Mouse (Mus musculus): ENCODE data around the gene Usp19. TPM values are rescaled to one million over a fixed set of nuclear protein-coding genes. Genes with fewer than 3 reads are reported as not detected.

Gene Usp19
- 286 to 324 TPM (median 289 TPM) in 4 replicates for total RNA-seq (2023; ENCODE audit: inconsistent age)

GRCm38 (mm10) chr9:108490559-108491285 is at the start of gene Usp19:
Gene Usp19, plus strand, starts transcription at chr9:108490602.

DNA sequence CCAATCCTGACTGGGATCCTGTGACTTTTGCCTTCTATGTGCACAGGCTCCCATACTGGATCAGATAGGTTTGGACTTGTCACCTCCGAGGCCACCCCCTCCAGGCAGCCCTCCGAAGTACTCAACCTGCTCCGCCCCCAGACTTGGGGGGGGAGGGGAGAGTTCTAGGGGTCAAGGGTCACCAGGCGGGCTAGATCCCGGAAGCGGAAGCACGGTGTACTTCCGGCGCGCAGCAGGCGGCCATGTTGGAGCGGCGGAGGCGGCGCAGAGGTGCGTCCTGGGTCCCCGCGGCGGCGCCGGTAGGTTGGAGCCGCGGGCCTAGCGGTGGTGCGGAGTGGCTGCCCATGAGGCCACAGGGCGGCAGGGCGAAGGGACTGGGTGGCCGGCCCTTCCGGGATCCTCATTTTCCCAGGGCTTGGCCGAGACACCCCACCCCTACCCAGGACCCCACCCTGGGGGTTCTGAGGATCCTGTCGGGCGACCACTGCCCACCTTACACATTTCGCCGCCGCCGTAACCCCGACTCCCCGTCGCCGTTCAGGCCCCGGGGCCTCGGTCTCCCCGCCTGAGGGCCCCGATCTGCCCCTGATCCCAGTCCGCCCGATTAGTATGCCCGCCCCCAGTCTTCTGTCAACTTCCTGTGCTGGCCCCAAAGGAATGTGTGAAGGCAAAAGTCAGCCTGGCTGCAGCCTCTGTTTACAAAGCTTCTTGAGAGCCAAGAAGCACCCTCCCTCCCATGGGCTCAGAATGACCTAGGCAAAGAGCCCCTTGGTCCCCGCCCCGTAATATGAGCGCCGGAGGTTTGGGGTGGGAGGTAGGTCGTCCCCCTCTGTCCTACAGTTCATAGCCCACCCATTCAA is 29.9 kb upstream of the Usp19 start, which contains the start of gene Ccdc71:
Gene Ccdc71 (plus strand): TSS at position 209 of the 860 bp plus-strand sequence.

DNA sequence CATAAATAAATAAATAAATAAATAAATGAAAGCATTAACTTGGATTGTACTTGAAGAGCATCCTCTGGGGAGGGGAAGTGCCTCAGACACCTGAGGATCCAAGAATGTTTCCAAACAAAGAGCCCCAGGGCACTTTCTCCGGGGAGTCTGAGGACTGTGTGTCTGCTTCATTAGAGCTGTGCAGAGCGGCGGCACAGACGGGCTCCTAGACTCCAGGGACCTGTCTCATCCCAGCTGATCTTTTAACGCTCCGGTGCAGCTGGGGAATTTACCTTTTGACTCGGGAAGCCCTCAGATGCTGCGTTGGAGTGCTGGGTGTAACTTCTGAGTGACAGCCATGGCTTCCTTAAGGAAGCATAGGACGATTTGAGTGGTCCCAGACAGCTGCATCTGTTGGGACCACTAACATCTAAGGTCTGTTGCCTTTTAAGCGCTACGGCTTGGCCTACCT is 29.2 kb upstream of the Usp19 start, which contains the start of gene Klhdc8b:
Gene Klhdc8b (minus strand): TSS at position 401 of the 451 bp plus-strand sequence.

GRCm38 (mm10) chr9:108479721-108480351 is 10.6 kb upstream of the Usp19 start, which contains the start of gene Lamb2:
Gene Lamb2, plus strand, starts transcription at chr9:108479736.

DNA sequence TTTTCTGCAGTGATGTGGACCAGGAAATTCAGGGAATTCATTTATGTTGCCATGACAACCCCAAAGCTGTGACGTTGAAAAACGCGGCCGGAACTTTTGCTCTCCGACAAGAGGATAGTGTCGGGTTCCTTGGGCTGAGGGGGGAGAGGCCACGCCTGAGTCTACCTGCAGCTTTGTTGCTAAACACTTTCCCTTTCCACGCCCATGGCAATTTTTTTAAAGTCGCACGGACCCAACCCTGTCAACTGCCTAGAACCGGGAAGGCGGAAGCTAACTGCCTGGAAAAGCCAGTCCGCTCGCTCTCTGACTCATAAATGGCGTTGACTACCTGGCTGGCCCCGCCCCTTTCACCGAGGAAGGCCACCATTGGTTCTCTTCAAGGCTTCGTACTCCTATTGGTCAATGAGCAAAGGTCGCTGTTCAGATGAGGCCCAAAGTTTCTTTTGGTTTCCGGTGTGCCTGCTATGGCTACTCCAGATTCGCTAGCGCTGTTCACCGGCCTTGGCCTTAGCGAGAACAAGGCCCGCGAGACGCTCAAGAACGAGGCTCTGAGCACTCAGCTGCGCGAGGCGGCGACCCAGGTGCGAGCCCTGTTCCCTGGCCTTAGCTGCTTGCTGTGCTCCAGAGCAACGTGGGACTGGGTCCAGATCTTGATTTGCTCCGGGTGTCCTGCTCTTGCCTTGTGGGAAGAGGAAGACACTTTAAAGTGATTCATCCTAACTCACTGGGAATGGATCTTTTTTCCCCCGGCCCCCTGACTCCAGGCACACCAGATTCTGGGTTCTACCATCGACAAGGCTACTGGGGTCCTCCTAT is 17.4 kb downstream of the Usp19 start, which contains the start of gene Qars:
Gene Qars (plus strand): TSS at position 88 of the 816 bp plus-strand sequence.

DNA sequence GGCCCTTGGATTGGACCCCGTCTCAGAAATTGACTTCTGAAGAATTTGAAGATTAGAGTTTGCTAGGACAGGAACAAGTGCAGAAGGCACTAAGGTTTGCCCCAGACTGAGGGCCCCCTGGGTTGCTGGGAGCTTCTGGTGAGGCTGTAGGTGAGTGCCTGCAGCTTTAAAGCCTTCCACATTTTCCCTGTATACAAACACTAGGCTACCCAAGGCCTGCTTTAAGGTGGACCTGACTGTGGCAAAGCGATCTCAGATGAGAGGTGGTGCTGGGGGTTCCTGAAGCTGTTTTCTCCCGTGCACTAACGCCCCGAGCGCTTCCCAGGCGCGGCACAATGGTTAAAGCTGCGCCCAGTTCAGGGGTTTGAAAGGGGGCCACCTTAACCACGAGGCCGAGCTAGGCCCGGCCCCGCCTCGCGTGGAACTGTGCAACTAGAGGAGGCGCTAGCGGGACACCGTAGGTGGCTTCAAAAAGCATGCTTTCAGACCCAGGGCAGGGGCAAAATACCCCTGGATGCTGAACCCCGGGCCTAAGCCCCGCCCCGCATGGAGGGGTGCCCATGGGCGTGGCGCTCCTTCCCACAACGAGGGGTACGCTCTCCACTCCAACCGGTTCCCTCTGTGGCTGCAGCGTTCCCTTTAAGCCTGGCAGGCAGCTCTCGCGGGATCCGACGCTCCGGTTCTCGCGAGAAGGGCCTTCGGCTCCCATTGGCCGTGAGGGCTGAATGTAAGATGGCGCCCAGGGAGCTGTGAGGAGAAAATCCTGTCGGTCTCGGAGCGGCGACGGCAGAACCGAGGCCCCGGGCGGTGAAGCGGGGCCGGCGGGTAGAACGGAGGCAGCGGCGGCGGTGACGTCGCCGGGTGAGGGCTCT is 26.2 kb downstream of the Usp19 start, which contains the start of gene Qrich1:
Gene Qrich1 (plus strand): TSS at position 427 of the 872 bp plus-strand sequence.

Other genes starting within 250 kb of the Usp19 start
- gene Dag1, start 226.6 kb upstream of the Usp19 start, total RNA-seq (2023; ENCODE audit: inconsistent age), result 21.2 to 24.3 TPM (median 22.8 TPM) in 4 replicates
- 6.8 to 8.9 TPM (median 8.2 TPM) in 4 replicates for gene Nicn1, start 200.2 kb upstream of the Usp19 start, total RNA-seq (2023; ENCODE audit: inconsistent age)
- 1.9 to 3.7 TPM (median 3.2 TPM) in 4 replicates for gene Amt, start 193.7 kb upstream of the Usp19 start, total RNA-seq (2023; ENCODE audit: inconsistent age)
- 469 to 484 TPM (median 479 TPM) in 4 replicates for gene Rhoa, start 184.5 kb upstream of the Usp19 start, total RNA-seq (2023; ENCODE audit: inconsistent age)
- gene Tcta, start 184.4 kb upstream of the Usp19 start, total RNA-seq (2023; ENCODE audit: inconsistent age), result 9.0 to 13.3 TPM (median 11.3 TPM) in 4 replicates
- 326 to 331 TPM (median 330 TPM) in 4 replicates for gene Gpx1, start 151.7 kb upstream of the Usp19 start, total RNA-seq (2023; ENCODE audit: inconsistent age)
- gene Usp4, start 142.7 kb upstream of the Usp19 start, total RNA-seq (2023; ENCODE audit: inconsistent age), result 170 to 178 TPM (median 173 TPM) in 4 replicates
- gene 1700102P08Rik, start 97.8 kb upstream of the Usp19 start, total RNA-seq (2023; ENCODE audit: inconsistent age), result 5.1 to 8.1 TPM (median 5.3 TPM) in 4 replicates
- not detected in 4 replicates for gene Ccdc36, start 62.1 kb upstream of the Usp19 start, total RNA-seq (2023; ENCODE audit: inconsistent age)
- gene BC048562, start 54.1 kb upstream of the Usp19 start, total RNA-seq (2023; ENCODE audit: inconsistent age), result not detected in 4 replicates
- 26.7 to 37.4 TPM (median 30.9 TPM) in 4 replicates for gene Ccdc71, start 30.1 kb upstream of the Usp19 start, total RNA-seq (2023; ENCODE audit: inconsistent age)
- 2.2 to 5.0 TPM (median 4.3 TPM) in 4 replicates for gene Klhdc8b, start 29.0 kb upstream of the Usp19 start, total RNA-seq (2023; ENCODE audit: inconsistent age)
- 0.27 to 0.93 TPM (median 0.32 TPM) in 3 of 4 replicates, not detected in the other for gene Lamb2, start 10.9 kb upstream of the Usp19 start, total RNA-seq (2023; ENCODE audit: inconsistent age)
- 184 to 210 TPM (median 200 TPM) in 4 replicates for gene Qars, start 17.1 kb downstream of the Usp19 start, total RNA-seq (2023; ENCODE audit: inconsistent age)
- gene Qrich1, start 26.2 kb downstream of the Usp19 start, total RNA-seq (2023; ENCODE audit: inconsistent age), result 213 to 222 TPM (median 216 TPM) in 4 replicates
- 190 to 206 TPM (median 192 TPM) in 4 replicates for gene Impdh2, start 69.7 kb downstream of the Usp19 start, total RNA-seq (2023; ENCODE audit: inconsistent age)
- gene Ndufaf3, start 76.8 kb downstream of the Usp19 start, total RNA-seq (2023; ENCODE audit: inconsistent age), result 26.7 to 34.9 TPM (median 34.0 TPM) in 4 replicates
- gene Dalrd3, start 79.3 kb downstream of the Usp19 start, total RNA-seq (2023; ENCODE audit: inconsistent age), result 93.0 to 123 TPM (median 103 TPM) in 4 replicates
- 40.0 to 43.3 TPM (median 41.3 TPM) in 4 replicates for gene Wdr6, start 88.1 kb downstream of the Usp19 start, total RNA-seq (2023; ENCODE audit: inconsistent age)
- 4.6 to 7.5 TPM (median 5.5 TPM) in 4 replicates for gene P4htm, start 107.1 kb downstream of the Usp19 start, total RNA-seq (2023; ENCODE audit: inconsistent age)
- 146 to 163 TPM (median 155 TPM) in 4 replicates for gene Arih2, start 158.8 kb downstream of the Usp19 start, total RNA-seq (2023; ENCODE audit: inconsistent age)
- 14.4 to 21.3 TPM (median 19.8 TPM) in 4 replicates for gene Slc25a20, start 171.5 kb downstream of the Usp19 start, total RNA-seq (2023; ENCODE audit: inconsistent age)
- gene Prkar2a, start 198.7 kb downstream of the Usp19 start, total RNA-seq (2023; ENCODE audit: inconsistent age), result 8.5 to 10.4 TPM (median 9.6 TPM) in 4 replicates